Mouse (Mus musculus): Measurements from ENCODE around the gene Gm28035. TPM values are rescaled to one million over a fixed set of nuclear protein-coding genes. Genes with fewer than 3 reads are reported as not detected.

Gm28035 gene
- polyA plus RNA-seq (2012; rRNA removed): 6.4 and 12.7 TPM in 2 replicates

- WGBS: 67% methylated on average over 2 of the region's 2 CpGs
- Histone ChIP-seq H3K4me1 (ENCODE audit: control insufficient read depth, insufficient read depth, low read length) (peaks cover 25% of the 10 kb centered on the region), H3K36me3 (ENCODE audit: control insufficient read depth, insufficient read depth, low read length) (0 out of 2 replicates have a peak, but pooled peaks cover 2% of the 10 kb centered on the region), H3K4me3 (ENCODE audit: insufficient read depth, low read depth, low read length) (peak within 1 kb of the TSS; percentile 8), H3K27ac (ENCODE audit: insufficient read depth, low read depth, low read length) (peak within 1 kb of the TSS; percentile 94), H3K27me3 (replicated peaks; ENCODE audit: control insufficient read depth, insufficient read depth, low read length) (no peaks in the 10 kb centered on the region)
- TF ChIP-seq POLR2A (IDR thresholded peaks at IDR 0.05; ENCODE audit: low read depth, low read length) (no peak), CTCF (conservative IDR thresholded peaks at IDR 0.05; ENCODE audit: insufficient read depth, insufficient read length, low read depth, low read length) (no peak)
- no peak for DNase-seq
Measured at GRCm38 (mm10) chr2:30240267-30240666, at the start of gene Gm28035. Gene Gm28035, plus strand, starts transcription at chr2:30240567.

- Histone ChIP-seq H3K4me1 (ENCODE audit: control insufficient read depth, insufficient read depth, low read length) (peaks cover 9% of the 10 kb centered on the region; the same call in 1 of the 2 replicates), H3K4me3 (ENCODE audit: insufficient read depth, low read depth, low read length) (no peak overlapping the region), H3K27me3 (replicated peaks; ENCODE audit: control insufficient read depth, insufficient read depth, low read length) (no peaks in the 10 kb centered on the region), H3K36me3 (ENCODE audit: control insufficient read depth, insufficient read depth, low read length) (no peaks in the 10 kb centered on the region), H3K27ac (ENCODE audit: insufficient read depth, low read depth, low read length) (peak overlapping the region; percentile 58)
- WGBS: 52% methylated on average over 12 of the region's 12 CpGs
- TF ChIP-seq CTCF (conservative IDR thresholded peaks at IDR 0.05; ENCODE audit: insufficient read depth, insufficient read length, low read depth, low read length): no peak
- TF ChIP-seq POLR2A (IDR thresholded peaks at IDR 0.05; ENCODE audit: low read depth, low read length): no peak
- peak; percentile 81 for DNase-seq
Measured at GRCm38 (mm10) chr2:30191790-30192580, 48.4 kb upstream of the Gm28035 start.

GRCm38 (mm10) chr2:30194656-30195055 lies 45.7 kb upstream of the Gm28035 start:
- no peak overlapping the region for H3K27ac ChIP-seq (ENCODE audit: insufficient read depth, low read depth, low read length)
- TF ChIP-seq POLR2A (IDR thresholded peaks at IDR 0.05; ENCODE audit: low read depth, low read length): no peak
- no peak for TF ChIP-seq CTCF (conservative IDR thresholded peaks at IDR 0.05; ENCODE audit: insufficient read depth, insufficient read length, low read depth, low read length)
- H3K4me3 ChIP-seq (ENCODE audit: insufficient read depth, low read depth, low read length): no peak overlapping the region
- H3K4me1 ChIP-seq (ENCODE audit: control insufficient read depth, insufficient read depth, low read length): peaks cover 16% of the 10 kb centered on the region; the same call in 1 of the 2 replicates
- no peaks in the 10 kb centered on the region for H3K27me3 ChIP-seq (replicated peaks; ENCODE audit: control insufficient read depth, insufficient read depth, low read length)
- WGBS: 81% methylated on average over 3 of the region's 3 CpGs
- no peaks in the 10 kb centered on the region for H3K36me3 ChIP-seq (ENCODE audit: control insufficient read depth, insufficient read depth, low read length)
- no peak for DNase-seq

GRCm38 (mm10) chr2:30198021-30198420 lies 42.3 kb upstream of the Gm28035 start:
- peak; percentile 75 for DNase-seq
- WGBS: 31% methylated on average over 4 of the region's 4 CpGs
- no peak for TF ChIP-seq POLR2A (IDR thresholded peaks at IDR 0.05; ENCODE audit: low read depth, low read length)
- TF ChIP-seq CTCF (conservative IDR thresholded peaks at IDR 0.05; ENCODE audit: insufficient read depth, insufficient read length, low read depth, low read length): no peak
- peak overlapping the region; percentile 67 for H3K27ac ChIP-seq (ENCODE audit: insufficient read depth, low read depth, low read length)
- H3K4me3 ChIP-seq (ENCODE audit: insufficient read depth, low read depth, low read length): no peak overlapping the region
- H3K36me3 ChIP-seq (ENCODE audit: control insufficient read depth, insufficient read depth, low read length): no peaks in the 10 kb centered on the region
- H3K4me1 ChIP-seq (ENCODE audit: control insufficient read depth, insufficient read depth, low read length): peaks cover 19% of the 10 kb centered on the region; the same call in 1 of the 2 replicates
- H3K27me3 ChIP-seq (replicated peaks; ENCODE audit: control insufficient read depth, insufficient read depth, low read length): no peaks in the 10 kb centered on the region

DNA sequence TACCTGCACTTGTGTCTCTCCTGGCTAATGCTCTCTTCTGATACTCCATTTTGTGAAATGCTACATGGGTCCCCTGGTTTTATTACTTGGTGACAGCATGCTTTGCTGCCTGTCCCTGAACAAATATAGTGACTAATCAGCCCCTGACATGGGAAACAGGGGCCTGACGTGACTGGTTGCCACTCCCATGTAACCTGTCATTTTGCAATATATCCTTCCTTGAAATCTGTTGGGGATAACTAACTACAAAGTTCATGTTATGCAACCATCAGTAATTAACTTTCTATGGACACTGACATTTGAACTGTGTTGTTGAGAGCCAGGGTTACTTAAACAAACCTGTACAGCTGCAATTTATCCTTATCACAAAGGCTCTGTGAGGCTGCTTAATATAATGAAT lies 40.4 kb upstream of the Gm28035 start:
- 38% methylated on average over 1 of the region's 1 CpGs for WGBS
- peak; percentile 58 for DNase-seq
- H3K27ac ChIP-seq (ENCODE audit: insufficient read depth, low read depth, low read length): peak overlapping the region; percentile 66

DNA sequence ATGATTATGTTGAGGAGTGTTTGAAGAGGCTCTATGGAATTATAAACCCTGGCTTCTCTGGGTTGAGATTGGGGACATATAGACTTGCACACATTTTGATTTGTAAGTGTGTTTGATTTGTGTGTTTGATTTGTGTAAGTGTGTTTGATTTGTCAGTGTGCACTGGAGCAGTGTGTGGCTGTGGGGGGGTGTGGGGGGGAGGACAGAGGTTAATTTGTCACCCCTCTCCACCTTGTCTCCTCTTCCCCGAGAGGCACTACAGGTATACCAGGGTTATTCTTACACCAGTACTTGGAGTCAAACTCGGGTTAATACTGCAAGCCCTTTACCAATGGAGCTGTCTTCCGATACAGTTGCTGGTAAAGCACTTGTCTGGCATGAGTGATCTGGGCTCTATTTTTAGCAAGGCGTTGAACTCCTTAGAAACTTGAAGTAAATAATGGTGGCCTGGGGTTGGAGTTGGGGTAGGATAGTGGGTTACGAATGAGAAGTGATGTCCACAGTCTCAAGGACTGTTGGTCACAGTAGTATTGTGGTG lies 39.9 kb upstream of the Gm28035 start:
- 33% methylated on average over 5 of the region's 5 CpGs for WGBS
- peak; percentile 75 for DNase-seq
- Histone ChIP-seq H3K4me1 (ENCODE audit: control insufficient read depth, insufficient read depth, low read length) (peaks cover 21% of the 10 kb centered on the region; the same call in 1 of the 2 replicates), H3K27me3 (replicated peaks; ENCODE audit: control insufficient read depth, insufficient read depth, low read length) (no peaks in the 10 kb centered on the region), H3K4me3 (ENCODE audit: insufficient read depth, low read depth, low read length) (no peak overlapping the region), H3K36me3 (ENCODE audit: control insufficient read depth, insufficient read depth, low read length) (no peaks in the 10 kb centered on the region), H3K27ac (ENCODE audit: insufficient read depth, low read depth, low read length) (peak overlapping the region; percentile 70)
- no peak for TF ChIP-seq CTCF (conservative IDR thresholded peaks at IDR 0.05; ENCODE audit: insufficient read depth, insufficient read length, low read depth, low read length)
- no peak for TF ChIP-seq POLR2A (IDR thresholded peaks at IDR 0.05; ENCODE audit: low read depth, low read length)

More for the DNA sequence above, 40.4 kb upstream of the Gm28035 start:
- no peak overlapping the region for H3K4me3 ChIP-seq (ENCODE audit: insufficient read depth, low read depth, low read length)
- peaks cover 21% of the 10 kb centered on the region; the same call in 1 of the 2 replicates for H3K4me1 ChIP-seq (ENCODE audit: control insufficient read depth, insufficient read depth, low read length)
- no peaks in the 10 kb centered on the region for H3K36me3 ChIP-seq (ENCODE audit: control insufficient read depth, insufficient read depth, low read length)
- TF ChIP-seq POLR2A (IDR thresholded peaks at IDR 0.05; ENCODE audit: low read depth, low read length) (no peak), CTCF (conservative IDR thresholded peaks at IDR 0.05; ENCODE audit: insufficient read depth, insufficient read length, low read depth, low read length) (no peak)
- H3K27me3 ChIP-seq (replicated peaks; ENCODE audit: control insufficient read depth, insufficient read depth, low read length): no peaks in the 10 kb centered on the region

- TF ChIP-seq POLR2A (IDR thresholded peaks at IDR 0.05; ENCODE audit: low read depth, low read length): no peak
- peak; percentile 60 for TF ChIP-seq CTCF (conservative IDR thresholded peaks at IDR 0.05; ENCODE audit: insufficient read depth, insufficient read length, low read depth, low read length)
- peak; percentile 80 for DNase-seq
- Histone ChIP-seq H3K4me3 (ENCODE audit: insufficient read depth, low read depth, low read length) (no peak overlapping the region), H3K27ac (ENCODE audit: insufficient read depth, low read depth, low read length) (no peak overlapping the region), H3K27me3 (replicated peaks; ENCODE audit: control insufficient read depth, insufficient read depth, low read length) (no peaks in the 10 kb centered on the region), H3K4me1 (ENCODE audit: control insufficient read depth, insufficient read depth, low read length) (peaks cover 21% of the 10 kb centered on the region), H3K36me3 (ENCODE audit: control insufficient read depth, insufficient read depth, low read length) (no peaks in the 10 kb centered on the region)
- WGBS: 47% methylated on average over 7 of the region's 7 CpGs
Measured at GRCm38 (mm10) chr2:30203439-30203838, 36.9 kb upstream of the Gm28035 start.
